Mouse (Mus musculus) ES-E14 (cell line): Measurements from ENCODE around the gene Rcc2. TPM values are rescaled to one million over a fixed set of nuclear protein-coding genes. Genes with fewer than 3 reads are reported as not detected.

Experiments used
- DNase-seq: peaks from one replicate; pipeline ENCODE4 v3.0.0-alpha.2; 2013; ENCODE audit warnings: low read depth, low spot score
- H3K27ac ChIP-seq: 2 replicates; pipeline ENCODE4 v1.5.1; 2012; ENCODE audit warnings: low read depth, mild to moderate bottlenecking, low read length, moderate library complexity, mixed read lengths; ENCODE audit not compliant: poor library complexity, insufficient read depth, severe bottlenecking
- H3K36me3 ChIP-seq: 2 replicates; pipeline ENCODE4 v1.6.1; 2012; ENCODE audit warnings: mild to moderate bottlenecking, low read length, moderate library complexity, mixed read lengths; ENCODE audit not compliant: control insufficient read depth, poor library complexity, insufficient read depth, severe bottlenecking
- H3K4me1 ChIP-seq, 2 experiments: fragments of 150-350 bp in 1 of 2; sonication (generic) in 1 of 2; 2 replicates each; pipeline ENCODE4 v1.6.1; 2012; ENCODE audit warnings: low read length in 2 of 2, mild to moderate bottlenecking in 1 of 2, mixed read lengths in 1 of 2; ENCODE audit not compliant: control insufficient read depth in 2 of 2, insufficient read depth in 2 of 2, poor library complexity in 1 of 2
- H3K4me3 ChIP-seq, 2 experiments: fragments of 150-350 bp in 1 of 2; sonication (generic) in 1 of 2; 2 replicates each; pipeline ENCODE4 v1.5.1; 2012; ENCODE audit warnings: low read length in 2 of 2, low read depth in 1 of 2, mild to moderate bottlenecking in 1 of 2, mixed read lengths in 1 of 2; ENCODE audit not compliant: insufficient read depth in 1 of 2, poor library complexity in 1 of 2, severe bottlenecking in 1 of 2
- H3K9ac ChIP-seq: 2 replicates; pipeline ENCODE4 v1.6.1; 2012; ENCODE audit warnings: low read depth, mild to moderate bottlenecking, low read length, mixed read lengths; ENCODE audit not compliant: poor library complexity, insufficient read depth, severe bottlenecking
- H3K9me3 ChIP-seq: fragments of 150-350 bp; sonication (generic); 2 replicates; pipeline ENCODE4 v1.6.1; 2012; ENCODE audit warnings: low read depth, mild to moderate bottlenecking, low read length; ENCODE audit not compliant: control insufficient read depth, insufficient read depth
- CHD2 ChIP-seq: IDR thresholded peaks from 2 replicates; pipeline ENCODE4 v1.6.1; 2014; ENCODE audit warnings: mild to moderate bottlenecking, low read depth, low read length, inconsistent platforms
- HCFC1 ChIP-seq: IDR thresholded peaks from 2 replicates; pipeline ENCODE4 v1.6.1; 2012; ENCODE audit warnings: low read length, inconsistent platforms, borderline replicate concordance; ENCODE audit not compliant: insufficient read depth
- MAFK ChIP-seq: IDR thresholded peaks from 2 replicates; pipeline ENCODE4 v1.6.1; 2014; ENCODE audit warnings: mild to moderate bottlenecking, low read depth, low read length, inconsistent platforms; ENCODE audit not compliant: insufficient read depth
- ZC3H11A ChIP-seq: IDR thresholded peaks from 2 replicates; pipeline ENCODE4 v1.6.1; 2012; ENCODE audit warnings: low read depth, mild to moderate bottlenecking, inconsistent platforms, low read length, borderline replicate concordance
- ZNF384 ChIP-seq: IDR thresholded peaks from 2 replicates; pipeline ENCODE4 v1.6.1; 2012; ENCODE audit warnings: low read depth, low read length, inconsistent platforms
- in situ Hi-C, 2 experiments: fragments of 600-800 bp; cut with MboI; formaldehyde crosslinking; loops; one replicate each; pipeline ENCODE4 v1.15.1; 2025; ENCODE audit warnings: low sequenced_read_pairs in 2 of 2, inconsistent platforms in 1 of 2; ENCODE audit not compliant: unreplicated experiment in 2 of 2
- total RNA-seq: library from RNA; depleted of rRNA; stranded (reverse); fragments of 300-350 nt; gene quantifications from 2 replicates; pipeline ENCODE4 v1.2.3, GENCODE M21; 2012

Gene Rcc2
- total RNA-seq, 1 experiment = 250 TPM

- Histone ChIP-seq H3K27ac (no peak overlapping the region), H3K9ac (no peak overlapping the region), H3K36me3 (peaks cover 86% of the 10 kb centered on the region), H3K4me1 (peaks cover 2 to 25% of the 10 kb centered on the region in 2 experiments; a peak in 3 of 4 replicates), H3K4me3 (no peak overlapping the region), H3K9me3 (no peaks in the 10 kb centered on the region)
- in situ Hi-C loops = no loop called here
- TF ChIP-seq ZNF384 = no peak
- TF ChIP-seq CHD2 = no peak
- no peak for TF ChIP-seq ZC3H11A
- no peak for DNase-seq
These were observed 18.1 kb downstream of the Rcc2 start for GRCm38 (mm10) chr4:140718436-140718835.

DNA sequence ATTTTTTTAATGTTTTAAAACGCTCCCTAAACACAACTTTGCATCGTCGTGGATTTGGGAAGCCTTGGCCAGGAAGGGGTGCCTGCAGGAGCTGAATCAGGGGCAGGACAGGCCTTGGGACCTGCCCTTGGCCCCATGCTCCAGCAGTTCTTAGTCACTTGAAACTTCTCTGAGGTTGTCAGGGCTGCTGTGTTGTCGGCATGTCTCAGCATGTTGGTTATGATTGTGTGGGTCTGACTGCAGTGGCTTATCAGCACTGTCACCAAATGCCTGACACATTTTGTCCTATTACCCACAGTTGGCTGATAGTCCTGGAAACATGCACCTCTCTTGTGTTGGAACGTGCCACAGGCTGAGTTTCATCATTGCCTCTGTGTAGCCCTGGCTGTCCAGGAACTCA, 19.8 kb downstream of the Rcc2 start:
- no peaks in the 10 kb centered on the region for H3K9me3 ChIP-seq
- TF ChIP-seq CHD2 = no peak
- TF ChIP-seq ZC3H11A = no peak
- no peak for TF ChIP-seq MAFK
- no peak for TF ChIP-seq ZNF384
- no peak for TF ChIP-seq HCFC1
- no peak for DNase-seq
- peaks cover 2 to 21% of the 10 kb centered on the region in 2 experiments; a peak in 3 of 4 replicates for H3K4me1 ChIP-seq
- in situ Hi-C loops = no loop called here
- H3K9ac ChIP-seq = no peak overlapping the region
- peaks cover 75% of the 10 kb centered on the region for H3K36me3 ChIP-seq
- H3K4me3 ChIP-seq = no peak overlapping the region
- H3K27ac ChIP-seq = no peak overlapping the region

DNA sequence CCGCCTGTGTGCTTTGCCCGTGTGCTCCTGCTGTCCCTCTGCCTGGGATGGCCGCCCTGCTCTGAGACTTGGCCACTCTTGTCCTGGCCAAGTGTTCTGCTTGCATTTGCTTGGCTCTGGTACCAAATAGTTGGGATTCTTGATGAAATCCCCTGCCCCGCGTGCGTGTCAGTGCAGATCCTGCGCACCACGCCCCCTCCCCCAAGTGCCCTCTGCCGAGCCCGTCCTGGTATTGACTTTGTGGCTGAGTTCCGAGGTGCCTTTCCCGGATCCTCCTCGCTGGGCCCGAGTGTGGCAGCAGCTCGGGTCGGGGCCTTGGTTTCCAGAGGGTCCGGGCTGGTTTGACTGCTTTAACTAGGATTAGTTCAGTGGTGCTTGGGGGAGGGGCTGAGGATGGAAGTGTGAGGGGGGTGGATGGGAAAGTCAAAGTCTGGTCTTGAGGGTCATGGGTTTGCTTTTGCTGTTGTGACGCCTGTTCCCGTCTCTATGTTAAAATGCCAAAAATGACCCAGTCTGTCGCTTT, 21.7 kb downstream of the Rcc2 start:
- DNase-seq = no peak
- no peak overlapping the region for H3K9ac ChIP-seq
- no peak overlapping the region for H3K27ac ChIP-seq
- H3K36me3 ChIP-seq = peaks cover 56% of the 10 kb centered on the region
- H3K4me3 ChIP-seq = no peak overlapping the region
- TF ChIP-seq ZC3H11A (no peak), ZNF384 (no peak), MAFK (no peak), HCFC1 (no peak), CHD2 (no peak)
- peaks cover 0 to 19% of the 10 kb centered on the region in 2 experiments; a peak in 2 of 4 replicates for H3K4me1 ChIP-seq
- in situ Hi-C loops = no loop called here
- no peaks in the 10 kb centered on the region for H3K9me3 ChIP-seq

DNA sequence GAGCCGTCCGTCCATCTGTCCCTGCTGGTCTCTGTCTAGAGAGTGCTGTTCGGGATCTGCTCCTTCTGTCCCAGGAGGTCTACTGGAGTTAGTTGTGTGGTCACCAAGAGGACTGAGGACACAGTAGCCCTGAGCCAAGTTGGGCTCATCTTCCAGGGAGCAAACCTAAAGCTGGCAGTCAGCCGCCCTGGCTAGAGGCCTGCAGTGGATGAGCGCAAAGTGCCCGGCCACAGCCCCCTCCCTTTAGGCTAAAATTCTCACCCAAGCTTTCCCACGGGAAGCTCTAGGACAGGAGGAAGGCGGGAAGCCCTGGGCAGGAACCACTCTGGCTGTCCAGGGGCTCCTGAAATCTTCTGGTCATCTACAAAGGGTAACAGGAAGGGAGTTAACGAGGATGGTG, 22.4 kb downstream of the Rcc2 start:
- Histone ChIP-seq H3K36me3 (peaks cover 51% of the 10 kb centered on the region), H3K4me3 (no peak overlapping the region), H3K9me3 (no peaks in the 10 kb centered on the region), H3K4me1 (peaks cover 0 to 19% of the 10 kb centered on the region in 2 experiments; a peak in 2 of 4 replicates), H3K27ac (no peak overlapping the region), H3K9ac (no peak overlapping the region)
- in situ Hi-C loops = no loop called here
- no peak for DNase-seq
- no peak for TF ChIP-seq MAFK

- no peak overlapping the region for H3K9ac ChIP-seq
- H3K4me3 ChIP-seq = no peak overlapping the region
- H3K36me3 ChIP-seq = peaks cover 47% of the 10 kb centered on the region
- in situ Hi-C loops = no loop called here
- H3K9me3 ChIP-seq = no peaks in the 10 kb centered on the region
- DNase-seq = no peak
- H3K27ac ChIP-seq = no peak overlapping the region
- H3K4me1 ChIP-seq = peaks cover 0 to 16% of the 10 kb centered on the region in 2 experiments; a peak in 2 of 4 replicates
- TF ChIP-seq ZC3H11A (no peak), ZNF384 (no peak), CHD2 (no peak), HCFC1 (no peak), MAFK (no peak)
These were observed 22.9 kb downstream of the Rcc2 start for GRCm38 (mm10) chr4:140723192-140723591.
